Mouse (Mus musculus): Measurements from ENCODE around the gene Ecpas. TPM values are rescaled to one million over a fixed set of nuclear protein-coding genes. Genes with fewer than 3 reads are reported as not detected.

Ecpas gene
- total RNA-seq, 1 experiment: 23.9 TPM

DNA sequence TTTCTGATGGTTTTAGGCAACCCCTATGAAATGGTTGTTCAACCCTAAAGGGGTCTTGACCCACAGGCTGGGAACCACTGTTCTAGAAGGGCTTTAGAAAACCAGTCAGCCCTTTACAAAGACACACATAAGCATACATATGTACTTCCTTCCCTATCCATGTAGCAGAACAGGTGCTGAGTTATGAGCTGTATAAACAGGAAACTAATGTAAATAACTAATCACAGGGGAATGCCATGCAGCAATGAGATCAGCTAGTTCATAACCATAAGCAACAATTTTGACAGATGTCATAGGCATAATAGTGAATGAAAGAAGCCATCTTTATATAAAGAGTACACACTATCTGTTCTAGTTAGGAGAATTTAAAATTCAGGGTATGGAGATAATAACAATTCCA, 29.1 kb upstream of the Ecpas start:
- TF ChIP-seq HCFC1 (IDR thresholded peaks at IDR 0.05; ENCODE audit: borderline replicate concordance, insufficient read depth, low read length) (no peak), ZNF384 (IDR thresholded peaks at IDR 0.05; ENCODE audit: low read depth, low read length) (no peak), MAFK (IDR thresholded peaks at IDR 0.05; ENCODE audit: insufficient read depth, low read depth, low read length) (no peak), ZC3H11A (IDR thresholded peaks at IDR 0.05; ENCODE audit: borderline replicate concordance, low read depth, low read length) (no peak), CHD2 (IDR thresholded peaks at IDR 0.05; ENCODE audit: low read depth, low read length) (no peak)
- Histone ChIP-seq H3K4me1 (ENCODE audit: control insufficient read depth in 2 of 2, insufficient read depth in 2 of 2, low read length in 2 of 2, poor library complexity in 1 of 2) (no peaks in the 10 kb centered on the region; a peak in 1 of 4 replicates), H3K9me3 (ENCODE audit: control insufficient read depth, insufficient read depth, low read depth, low read length) (no peaks in the 10 kb centered on the region), H3K27ac (ENCODE audit: insufficient read depth, low read depth, low read length, poor library complexity, severe bottlenecking) (no peak overlapping the region), H3K36me3 (ENCODE audit: control insufficient read depth, insufficient read depth, low read length, poor library complexity, severe bottlenecking) (no peaks in the 10 kb centered on the region), H3K4me3 (ENCODE audit: insufficient read depth in 1 of 2, low read depth in 1 of 2, low read length in 2 of 2, poor library complexity in 1 of 2, severe bottlenecking in 1 of 2) (no peak overlapping the region), H3K9ac (ENCODE audit: insufficient read depth, low read depth, low read length, poor library complexity, severe bottlenecking) (no peak overlapping the region)
- no peak for DNase-seq (ENCODE audit: low read depth, low spot score)
- in situ Hi-C loops (cut with MboI; ENCODE audit: low sequenced_read_pairs in 2 of 2, unreplicated experiment in 2 of 2): no loop called here

DNA sequence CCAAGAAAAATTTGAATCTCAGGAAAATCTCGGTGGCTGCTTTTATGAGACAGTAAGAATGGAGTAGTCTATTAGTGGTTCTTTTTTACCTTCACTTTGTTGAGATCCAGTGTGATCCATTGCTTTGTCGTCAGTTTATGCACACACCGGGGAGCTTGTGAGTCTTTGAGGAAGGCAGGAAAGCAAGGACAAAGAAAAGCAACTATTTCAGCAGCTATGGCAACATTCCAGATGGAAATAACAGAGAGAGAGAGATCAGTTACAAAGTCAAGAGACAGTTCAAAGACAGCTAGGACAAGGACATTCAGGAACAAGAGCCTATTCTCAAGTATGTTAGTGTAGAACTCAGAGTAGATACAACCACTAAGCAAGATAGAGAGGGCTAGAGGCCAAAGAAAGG, 23.3 kb upstream of the Ecpas start:
- H3K4me1 ChIP-seq (ENCODE audit: control insufficient read depth in 2 of 2, insufficient read depth in 2 of 2, low read length in 2 of 2, poor library complexity in 1 of 2): no peaks in the 10 kb centered on the region
- TF ChIP-seq ZNF384 (IDR thresholded peaks at IDR 0.05; ENCODE audit: low read depth, low read length): no peak
- no peak for TF ChIP-seq HCFC1 (IDR thresholded peaks at IDR 0.05; ENCODE audit: borderline replicate concordance, insufficient read depth, low read length)
- TF ChIP-seq ZC3H11A (IDR thresholded peaks at IDR 0.05; ENCODE audit: borderline replicate concordance, low read depth, low read length): no peak
- TF ChIP-seq MAFK (IDR thresholded peaks at IDR 0.05; ENCODE audit: insufficient read depth, low read depth, low read length): no peak
- no peak for TF ChIP-seq CHD2 (IDR thresholded peaks at IDR 0.05; ENCODE audit: low read depth, low read length)
- H3K27ac ChIP-seq (ENCODE audit: insufficient read depth, low read depth, low read length, poor library complexity, severe bottlenecking): no peak overlapping the region
- H3K9ac ChIP-seq (ENCODE audit: insufficient read depth, low read depth, low read length, poor library complexity, severe bottlenecking): no peak overlapping the region
- no peaks in the 10 kb centered on the region for H3K9me3 ChIP-seq (ENCODE audit: control insufficient read depth, insufficient read depth, low read depth, low read length)
- H3K36me3 ChIP-seq (ENCODE audit: control insufficient read depth, insufficient read depth, low read length, poor library complexity, severe bottlenecking): no peaks in the 10 kb centered on the region
- in situ Hi-C loops (cut with MboI; ENCODE audit: low sequenced_read_pairs in 2 of 2, unreplicated experiment in 2 of 2): no loop called here
- no peak for DNase-seq (ENCODE audit: low read depth, low spot score)
- H3K4me3 ChIP-seq (ENCODE audit: insufficient read depth in 1 of 2, low read depth in 1 of 2, low read length in 2 of 2, poor library complexity in 1 of 2, severe bottlenecking in 1 of 2): no peak overlapping the region

- no peak for TF ChIP-seq HCFC1 (IDR thresholded peaks at IDR 0.05; ENCODE audit: borderline replicate concordance, insufficient read depth, low read length)
- no peak for TF ChIP-seq CHD2 (IDR thresholded peaks at IDR 0.05; ENCODE audit: low read depth, low read length)
- TF ChIP-seq ZC3H11A (IDR thresholded peaks at IDR 0.05; ENCODE audit: borderline replicate concordance, low read depth, low read length): no peak
- no peak for TF ChIP-seq ZNF384 (IDR thresholded peaks at IDR 0.05; ENCODE audit: low read depth, low read length)
- TF ChIP-seq MAFK (IDR thresholded peaks at IDR 0.05; ENCODE audit: insufficient read depth, low read depth, low read length): no peak
- H3K9me3 ChIP-seq (ENCODE audit: control insufficient read depth, insufficient read depth, low read depth, low read length): no peaks in the 10 kb centered on the region
- no peak overlapping the region for H3K27ac ChIP-seq (ENCODE audit: insufficient read depth, low read depth, low read length, poor library complexity, severe bottlenecking)
- H3K9ac ChIP-seq (ENCODE audit: insufficient read depth, low read depth, low read length, poor library complexity, severe bottlenecking): no peak overlapping the region
- no peak overlapping the region for H3K4me3 ChIP-seq (ENCODE audit: insufficient read depth in 1 of 2, low read depth in 1 of 2, low read length in 2 of 2, poor library complexity in 1 of 2, severe bottlenecking in 1 of 2)
- no peaks in the 10 kb centered on the region for H3K4me1 ChIP-seq (ENCODE audit: control insufficient read depth in 2 of 2, insufficient read depth in 2 of 2, low read length in 2 of 2, poor library complexity in 1 of 2)
- H3K36me3 ChIP-seq (ENCODE audit: control insufficient read depth, insufficient read depth, low read length, poor library complexity, severe bottlenecking): no peaks in the 10 kb centered on the region
- no peak for DNase-seq (ENCODE audit: low read depth, low spot score)
- in situ Hi-C loops (cut with MboI; ENCODE audit: low sequenced_read_pairs in 2 of 2, unreplicated experiment in 2 of 2): no loop called here
Observed at GRCm38 (mm10) chr4:58934746-58935476, 22.4 kb upstream of the Ecpas start.

- Histone ChIP-seq H3K27ac (ENCODE audit: insufficient read depth, low read depth, low read length, poor library complexity, severe bottlenecking) (no peak overlapping the region), H3K9me3 (ENCODE audit: control insufficient read depth, insufficient read depth, low read depth, low read length) (no peaks in the 10 kb centered on the region), H3K4me3 (ENCODE audit: insufficient read depth in 1 of 2, low read depth in 1 of 2, low read length in 2 of 2, poor library complexity in 1 of 2, severe bottlenecking in 1 of 2) (no peak overlapping the region), H3K4me1 (ENCODE audit: control insufficient read depth in 2 of 2, insufficient read depth in 2 of 2, low read length in 2 of 2, poor library complexity in 1 of 2) (no peaks in the 10 kb centered on the region), H3K36me3 (ENCODE audit: control insufficient read depth, insufficient read depth, low read length, poor library complexity, severe bottlenecking) (no peaks in the 10 kb centered on the region), H3K9ac (ENCODE audit: insufficient read depth, low read depth, low read length, poor library complexity, severe bottlenecking) (no peak overlapping the region)
- in situ Hi-C loops (cut with MboI; ENCODE audit: low sequenced_read_pairs in 2 of 2, unreplicated experiment in 2 of 2): no loop called here
- DNase-seq (ENCODE audit: low read depth, low spot score): no peak
- TF ChIP-seq ZNF384 (IDR thresholded peaks at IDR 0.05; ENCODE audit: low read depth, low read length) (no peak), ZC3H11A (IDR thresholded peaks at IDR 0.05; ENCODE audit: borderline replicate concordance, low read depth, low read length) (no peak), CHD2 (IDR thresholded peaks at IDR 0.05; ENCODE audit: low read depth, low read length) (no peak), HCFC1 (IDR thresholded peaks at IDR 0.05; ENCODE audit: borderline replicate concordance, insufficient read depth, low read length) (no peak), MAFK (IDR thresholded peaks at IDR 0.05; ENCODE audit: insufficient read depth, low read depth, low read length) (no peak)
Observed at GRCm38 (mm10) chr4:58934308-58934707, 21.8 kb upstream of the Ecpas start.
